Mouse (Mus musculus) erythroblast, embryonic 14.5 days (primary cell): ENCODE results near the gene Gpr142.

Source experiments
- GATA1 ChIP-seq: IDR thresholded peaks from 2 replicates; pipeline ENCODE4 v1.6.1; 2012; ENCODE audit warnings: low read length, inconsistent platforms, mixed read lengths
- TAL1 ChIP-seq: IDR thresholded peaks from 3 replicates; pipeline ENCODE4 v1.6.1; 2012; ENCODE audit warnings: low read length, inconsistent platforms, mixed read lengths

- TF ChIP-seq TAL1 (no peak), GATA1 (no peak)
Observed at GRCm38 (mm10) chr11:114794691-114795090, 4.0 kb upstream of the Gpr142 start.
